Mouse (Mus musculus) inflammation-experienced regulatory T-cells, adult 6 months (primary cell): Measurements from ENCODE around the gene Tst. TPM values are rescaled to one million over a fixed set of nuclear protein-coding genes. Genes with fewer than 3 reads are reported as not detected.

ENCODE experiments used
- ATAC-seq: one replicate; pipeline ENCODE4 v1.8.0; 2017
- polyA plus RNA-seq, 3 experiments: library from polyadenylated mRNA; unstranded; fragments of 100-300 nt; shearing (Covaris generic); gene quantifications; one replicate each; pipeline ENCODE4 v1.2.1; 2017

The Tst gene
- polyA plus RNA-seq, 3 experiments from 2014 or later = 1.8 to 5.3 (median 2.1) TPM

DNA sequence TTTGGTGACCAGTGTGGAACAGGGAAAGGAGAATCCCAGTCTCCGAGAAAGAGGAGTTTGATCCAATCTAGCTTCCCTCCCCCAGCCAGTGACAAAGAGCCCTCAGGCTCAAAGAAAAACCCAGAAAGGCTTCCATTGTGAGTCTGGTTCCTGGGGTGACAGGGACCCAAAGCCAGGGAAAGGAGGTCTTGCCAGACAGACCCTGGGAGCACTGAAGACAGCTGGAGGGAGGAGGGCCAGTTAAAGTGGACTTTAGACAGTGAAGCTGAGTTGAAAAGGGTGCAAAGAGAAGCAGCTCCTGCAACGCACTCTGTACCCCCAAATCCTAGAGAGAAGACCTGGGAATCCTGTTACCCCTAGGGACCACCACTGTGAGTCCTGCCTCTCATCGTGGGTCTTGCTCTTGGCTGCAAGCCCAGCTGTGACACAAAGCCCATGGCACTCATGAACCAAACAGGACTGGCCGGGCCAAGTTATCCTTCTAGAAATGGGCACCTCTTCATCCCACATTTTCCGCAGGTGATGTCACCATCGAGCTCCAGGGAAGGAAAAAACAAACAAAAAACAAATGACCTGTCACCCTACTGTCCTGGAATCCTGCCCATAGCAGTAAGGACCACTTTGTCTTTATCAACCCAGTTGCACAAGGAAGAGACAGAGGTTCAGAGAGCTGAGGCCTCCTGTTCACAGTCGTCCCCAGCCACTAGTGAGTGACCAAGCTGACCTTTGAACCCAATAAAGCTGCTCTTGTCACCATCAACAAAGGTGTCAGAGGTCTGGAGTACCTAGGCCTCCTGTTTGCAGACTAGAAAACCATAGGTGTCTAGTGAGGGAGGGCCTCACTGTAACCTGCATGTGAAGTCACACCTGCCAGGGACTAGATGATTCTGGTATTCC lies 21.2 kb downstream of the Tst start:
- ATAC-seq = no peak

DNA sequence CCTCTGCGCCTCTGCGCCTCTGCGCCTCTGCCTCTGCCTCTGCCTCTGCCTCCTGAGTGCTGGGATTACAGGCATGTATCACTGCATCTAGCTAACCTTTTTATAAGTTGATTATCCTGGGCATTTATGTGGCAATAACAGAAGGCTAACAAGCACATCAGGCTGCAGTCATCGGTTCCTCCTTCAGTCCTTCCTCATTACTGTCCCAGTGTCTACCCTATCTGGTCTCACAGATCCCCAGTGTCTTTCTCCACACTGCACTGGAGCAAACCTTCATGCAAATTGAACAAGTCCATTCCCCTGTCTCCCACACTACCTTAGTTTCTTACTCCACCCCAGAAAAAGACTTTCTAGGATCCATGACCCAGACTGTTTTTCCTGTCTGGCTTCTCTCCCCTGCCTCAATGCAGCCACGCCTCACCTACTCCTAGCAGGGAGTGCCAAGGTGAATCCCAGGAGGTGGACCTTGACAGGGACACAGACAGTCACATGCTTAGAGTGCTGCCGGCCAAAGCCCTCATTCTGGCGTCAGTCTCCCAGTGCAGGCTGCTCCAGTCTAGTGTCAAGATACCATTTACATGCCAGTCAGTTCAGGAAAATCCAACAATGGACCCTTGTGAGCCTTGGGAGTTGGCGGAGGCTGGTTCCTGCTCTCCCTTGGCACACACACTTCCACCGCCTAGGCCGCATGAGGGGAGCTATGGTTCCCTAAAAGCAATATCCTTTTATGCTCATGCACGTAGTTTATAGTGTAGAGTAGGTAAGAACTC lies 22.1 kb downstream of the Tst start:
- no peak for ATAC-seq

DNA sequence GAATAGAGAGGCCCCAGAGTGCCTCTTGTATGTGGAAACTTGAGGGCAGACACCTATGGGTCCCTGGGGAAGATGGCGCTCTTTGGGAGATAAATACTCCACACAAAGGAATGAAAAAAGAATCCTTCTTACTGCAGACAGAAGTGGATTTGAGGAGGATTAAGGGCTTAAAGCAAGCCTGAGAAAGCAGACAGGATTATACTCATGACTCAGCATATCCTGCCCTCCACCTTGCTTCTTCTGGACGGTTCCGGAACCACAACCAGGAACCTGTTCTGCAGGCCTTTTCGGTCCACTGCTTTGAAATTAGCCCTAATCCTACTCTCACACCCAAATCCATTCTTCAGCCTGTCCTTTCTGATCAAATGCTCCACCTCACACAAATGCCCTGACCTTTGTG lies 23.6 kb downstream of the Tst start:
- no peak for ATAC-seq

DNA sequence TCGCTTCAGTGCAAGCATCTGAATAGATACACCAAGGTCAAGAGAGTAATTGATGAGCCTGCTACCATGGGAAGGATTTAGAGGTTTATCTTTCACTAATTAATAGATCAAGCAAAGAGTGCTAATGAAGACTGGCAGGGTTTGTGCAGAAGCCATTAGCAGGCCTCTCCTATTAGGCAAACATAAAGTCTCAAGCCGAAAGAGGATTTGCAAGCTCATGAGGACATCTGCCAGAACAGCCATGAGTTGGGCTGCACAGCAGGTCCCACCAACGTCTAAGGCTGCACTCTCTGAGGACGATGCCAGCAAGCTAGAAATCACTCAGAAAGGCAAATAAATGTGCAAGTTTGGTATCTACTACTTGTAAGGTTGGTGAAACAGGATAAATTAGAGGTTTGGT lies 25.0 kb downstream of the Tst start:
- ATAC-seq = no peak

DNA sequence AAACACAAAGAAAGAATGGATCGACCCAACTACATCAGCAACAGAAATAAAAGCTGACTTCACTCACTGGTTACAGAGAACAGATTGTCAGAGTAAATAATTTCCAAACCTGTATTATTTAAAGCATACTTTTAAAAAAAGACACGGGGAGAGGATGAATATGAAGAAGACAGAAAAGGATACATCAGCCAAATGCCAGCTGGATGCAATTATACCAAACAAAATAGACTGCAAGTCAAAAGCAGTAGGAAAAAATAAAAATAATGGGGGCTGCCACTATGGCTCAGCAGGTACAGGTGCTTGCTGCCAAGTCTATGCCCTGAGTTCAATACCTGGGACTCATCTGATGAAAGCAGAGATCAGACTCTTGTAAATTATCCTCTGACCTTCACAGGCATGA lies 25.5 kb downstream of the Tst start:
- no peak for ATAC-seq

DNA sequence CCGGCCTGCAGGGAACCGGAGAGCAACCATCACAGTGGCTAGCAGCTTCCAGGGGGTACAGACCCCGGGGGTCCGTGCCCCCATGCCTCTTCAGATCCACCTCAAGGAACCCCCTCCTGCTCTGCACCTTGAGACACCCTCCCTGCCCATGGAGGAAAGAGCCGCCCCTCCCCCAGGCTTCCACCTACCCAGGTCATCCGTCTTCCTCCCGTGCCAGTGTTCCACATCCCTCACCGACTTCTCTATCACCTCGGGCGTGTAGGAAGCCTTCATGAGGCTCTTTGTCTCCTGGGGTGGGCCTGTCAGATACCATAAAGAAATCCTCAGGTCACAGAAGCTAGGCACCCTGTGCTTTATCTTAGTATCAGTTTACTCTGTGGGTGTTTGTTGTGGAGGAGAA lies 27.2 kb downstream of the Tst start:
- ATAC-seq = no peak

DNA sequence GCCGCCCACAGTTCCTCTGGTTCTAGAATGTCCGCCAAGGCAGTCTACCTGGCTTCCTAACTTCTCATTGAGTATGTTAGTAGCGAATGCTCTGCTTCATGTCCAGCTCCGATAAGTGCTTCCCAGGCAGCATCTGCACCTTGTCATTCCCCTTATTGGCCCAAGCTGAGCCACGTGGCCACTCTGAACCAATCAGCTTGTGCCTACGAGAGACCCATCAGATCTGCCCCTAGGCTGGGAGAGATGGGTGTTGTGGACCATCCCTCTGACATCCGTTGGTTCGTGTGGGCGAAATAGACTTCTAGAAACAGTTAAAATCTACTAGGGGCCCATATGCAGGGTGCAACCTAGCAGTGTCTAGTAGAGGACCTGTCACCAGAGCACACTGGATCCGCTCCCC lies 27.8 kb downstream of the Tst start:
- ATAC-seq = no peak

DNA sequence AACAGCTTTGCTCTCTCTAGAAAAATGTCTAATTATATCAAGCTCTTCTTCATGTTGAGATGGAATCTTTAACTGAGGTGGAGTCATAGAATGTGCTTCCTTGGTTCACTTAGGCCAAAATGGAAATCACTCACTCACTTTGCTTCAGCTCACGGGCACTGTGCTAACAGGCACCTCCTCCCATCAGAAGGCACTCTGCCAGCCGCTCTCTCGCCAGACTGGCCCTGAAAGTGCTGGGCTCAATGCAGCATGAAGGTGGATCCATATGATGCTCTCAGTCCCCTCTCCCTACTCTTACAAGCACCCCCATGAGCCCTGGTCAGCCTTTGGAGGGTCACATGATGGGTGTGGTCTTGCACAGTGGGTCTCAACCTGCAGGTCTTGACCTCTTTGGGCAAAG lies 31.5 kb downstream of the Tst start:
- ATAC-seq = no peak

DNA sequence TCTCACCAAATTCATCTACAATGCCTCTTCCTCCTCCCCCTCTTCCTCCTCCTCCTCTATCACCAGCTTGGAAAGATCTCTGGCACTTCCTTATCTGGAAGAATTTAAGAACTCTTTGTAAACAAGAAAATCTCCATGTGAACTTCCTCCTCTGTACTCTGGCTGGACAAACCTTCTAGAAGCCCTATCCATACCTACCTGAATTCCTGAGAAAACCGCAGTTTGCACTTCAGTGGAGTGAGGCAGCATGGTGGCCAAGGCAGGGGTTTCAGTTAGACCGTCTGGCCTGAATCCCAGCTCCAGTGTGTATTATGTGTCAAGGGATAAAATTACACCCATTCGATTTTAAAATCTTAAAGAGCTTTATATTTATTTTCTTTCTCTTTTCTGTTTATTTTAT lies 32.9 kb downstream of the Tst start:
- ATAC-seq = no peak

DNA sequence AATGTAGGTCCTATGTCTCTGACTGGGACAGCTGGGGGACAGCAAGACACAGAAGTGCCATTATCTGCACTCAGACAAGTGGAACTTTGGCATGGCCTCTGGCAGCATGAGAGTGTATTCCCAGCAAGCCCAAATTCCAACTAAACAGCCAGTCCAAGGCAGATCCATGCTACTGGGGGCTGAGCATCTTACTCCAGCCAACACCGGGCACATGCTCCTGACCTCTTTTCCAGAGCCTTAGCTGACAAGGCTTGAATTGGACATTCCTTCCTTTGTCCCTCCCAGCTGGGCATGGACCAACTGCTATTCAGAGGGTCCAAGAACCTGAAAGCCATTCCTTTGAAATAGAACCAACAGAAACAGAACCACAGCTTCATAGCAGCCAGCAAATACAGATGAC lies 36.1 kb downstream of the Tst start:
- ATAC-seq = no peak

DNA sequence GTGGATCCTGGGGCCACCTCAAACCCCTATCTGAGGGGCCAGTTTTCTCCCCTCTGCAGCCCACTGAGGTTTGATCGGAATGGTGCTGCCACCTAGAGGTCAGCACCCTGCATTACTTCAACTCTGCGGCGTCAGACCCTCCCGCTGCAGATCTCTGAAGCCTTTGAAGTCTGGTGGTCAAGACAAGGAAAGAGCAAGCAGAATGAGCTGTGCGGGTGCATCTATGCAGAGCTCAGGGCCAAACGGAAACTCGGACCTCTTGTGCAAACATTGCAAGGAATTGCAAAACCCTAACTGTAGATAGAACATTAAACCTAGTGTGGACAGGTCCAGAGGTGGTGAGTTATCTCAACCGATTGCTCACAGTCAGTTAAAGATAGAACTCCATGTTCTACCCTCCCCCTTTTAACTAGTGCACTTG lies 36.8 kb downstream of the Tst start:
- no peak for ATAC-seq

DNA sequence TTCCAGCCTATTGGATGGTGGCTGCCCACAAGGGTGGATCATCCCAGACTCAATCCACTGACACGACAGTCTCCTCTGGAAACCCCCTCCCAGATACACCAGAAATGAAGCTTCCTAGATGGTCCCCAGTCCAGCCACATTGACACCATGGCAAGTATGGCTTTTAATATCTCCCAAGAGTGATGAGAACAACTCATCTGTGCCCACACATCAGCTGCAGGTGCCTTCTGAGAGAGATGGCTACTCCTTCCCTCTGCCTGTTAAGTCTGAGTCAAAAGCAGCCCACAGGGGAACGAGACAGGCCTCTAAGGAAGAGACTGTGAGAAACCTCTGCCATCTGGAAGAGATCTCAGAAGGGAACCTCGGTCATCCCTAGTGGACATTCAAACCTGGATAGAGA lies 37.9 kb downstream of the Tst start:
- no peak for ATAC-seq

DNA sequence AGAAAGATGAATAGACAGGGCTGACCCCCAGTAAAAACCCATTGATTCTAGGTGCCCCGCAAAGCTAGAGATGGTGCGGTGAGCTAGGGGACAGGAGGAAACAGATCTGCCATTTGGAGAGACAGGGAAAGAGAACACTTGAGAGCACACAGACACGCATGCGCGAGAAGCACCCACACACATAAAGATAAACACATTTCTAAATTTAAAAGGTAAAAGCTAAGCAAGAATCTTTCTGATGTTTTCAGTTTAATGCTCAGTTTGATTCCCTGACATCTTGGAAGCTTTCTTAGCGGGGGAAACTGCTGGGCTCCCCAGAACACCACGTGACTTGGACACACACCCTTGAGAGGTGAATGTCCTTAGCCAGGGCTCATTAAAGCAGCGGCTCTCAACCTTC lies 38.8 kb downstream of the Tst start:
- no peak for ATAC-seq

DNA sequence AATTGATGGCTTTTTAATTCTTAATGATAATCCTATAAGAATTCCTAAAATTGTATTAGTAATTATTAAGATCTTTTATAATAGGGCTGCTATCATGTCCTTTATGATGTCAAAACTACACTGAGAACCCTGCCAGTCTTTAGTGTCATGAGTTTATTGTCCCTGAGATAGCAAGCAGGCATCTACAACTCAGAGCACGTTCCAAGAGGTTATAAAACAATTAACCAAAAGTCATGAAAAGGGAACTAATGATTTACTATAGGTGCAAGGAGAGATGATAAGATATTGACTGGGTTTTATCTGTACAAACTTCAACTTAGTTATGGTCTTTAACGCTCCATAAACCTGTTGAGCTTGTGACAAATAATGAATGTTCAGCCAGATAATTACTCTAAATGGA lies 39.8 kb downstream of the Tst start:
- ATAC-seq = no peak

DNA sequence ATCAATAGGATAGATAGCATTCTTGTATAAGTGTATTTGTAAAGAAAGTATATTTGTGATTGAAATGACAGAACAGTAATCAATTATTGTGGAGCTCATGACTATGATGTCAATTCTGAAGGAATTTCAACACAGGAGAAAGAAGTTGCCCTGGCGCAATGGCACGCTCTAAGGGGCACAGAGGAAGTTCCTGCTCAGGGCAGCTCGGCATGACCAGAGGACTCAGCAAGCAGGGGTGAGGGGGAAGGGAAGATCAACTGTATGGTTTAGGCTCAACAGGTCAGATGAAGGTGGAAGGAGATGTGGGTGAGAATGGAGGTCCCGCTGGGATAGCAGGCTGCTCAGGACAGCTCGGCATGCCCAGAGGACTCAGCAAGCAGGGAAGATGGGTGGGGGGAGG lies 50.2 kb downstream of the Tst start:
- no peak for ATAC-seq

DNA sequence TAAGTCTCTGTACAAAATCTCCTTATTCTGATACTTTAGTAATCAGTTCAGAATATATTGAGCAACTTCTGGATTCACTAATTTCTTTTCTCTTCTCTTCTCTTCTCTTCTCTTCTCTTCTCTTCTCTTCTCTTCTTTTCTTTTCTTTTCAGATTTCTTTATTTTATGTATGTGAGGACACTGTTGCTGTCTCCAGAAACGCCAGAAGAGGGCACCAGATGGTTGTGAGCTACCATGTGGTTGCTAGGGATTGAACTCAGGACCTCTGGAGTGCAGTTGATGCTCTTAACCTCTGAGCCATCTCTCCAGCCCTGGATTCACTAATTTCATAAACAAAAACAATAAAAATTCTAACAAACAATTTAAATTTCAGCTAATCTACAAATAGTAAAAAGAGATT lies 50.7 kb downstream of the Tst start:
- no peak for ATAC-seq

DNA sequence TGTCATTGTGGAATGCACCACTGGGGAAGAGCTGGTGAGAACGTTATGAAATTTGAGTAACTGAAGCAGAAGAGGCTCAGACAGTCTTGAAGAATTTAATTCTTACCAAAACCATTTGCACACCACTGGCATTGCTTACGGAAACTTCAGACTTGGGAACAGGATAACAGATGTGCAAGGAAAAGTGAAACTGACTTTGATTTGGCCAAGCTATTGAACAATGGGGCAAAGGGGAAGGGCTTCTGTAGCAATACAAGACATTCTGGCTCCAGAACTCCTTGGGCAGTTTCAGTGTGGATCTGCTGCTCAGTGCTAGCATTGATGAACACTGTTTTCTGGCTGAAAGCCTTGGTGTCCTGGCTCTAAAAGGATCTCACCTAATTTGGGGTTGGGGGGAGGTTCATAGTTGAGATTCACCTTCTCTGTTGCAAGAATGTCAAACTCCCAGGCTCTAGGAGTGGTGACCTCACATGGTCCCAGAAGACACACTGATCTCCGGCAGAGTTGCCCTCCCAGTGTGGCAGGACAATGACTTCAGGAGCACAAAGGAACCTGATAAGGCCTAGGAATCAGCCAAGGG lies 54.0 kb downstream of the Tst start:
- no peak for ATAC-seq

Other genes starting within 250 kb of the Tst start
- 10 to 100 TPM; 60.2 to 65.9 (median 62.0) TPM for gene Ift27, start 231.8 kb downstream of the Tst start, polyA plus RNA-seq
- not detected for gene Pvalb, start 199.5 kb downstream of the Tst start, polyA plus RNA-seq
- 100 to 1,000 TPM; 145 to 184 (median 174) TPM for gene Ncf4, start 161.1 kb downstream of the Tst start, polyA plus RNA-seq
- gene Csf2rb2, start 100.2 kb downstream of the Tst start, polyA plus RNA-seq = under 1 TPM in 1 of 3 experiments, not detected in 2; 0.54 TPM
- under 1 TPM in 2 of 3 experiments, not detected in 1; 0.12 to 0.67 TPM for gene Csf2rb, start 80.2 kb downstream of the Tst start, polyA plus RNA-seq
- not detected for gene Tex33, start 10.0 kb downstream of the Tst start, polyA plus RNA-seq
- gene Mpst, start 509 bp upstream of the Tst start, polyA plus RNA-seq = 1 to 10 TPM in 2 of 3 experiments, under 1 TPM in 1; 0.63 to 3.3 (median 2.6) TPM
- 10 to 100 TPM in 1 of 3 experiments, 1 to 10 TPM in 2; 7.5 to 14.9 (median 8.8) TPM for gene Kctd17, start 22.7 kb upstream of the Tst start, polyA plus RNA-seq
- gene Tmprss6, start 62.7 kb upstream of the Tst start, polyA plus RNA-seq = not detected
- gene Il2rb, start 89.4 kb upstream of the Tst start, polyA plus RNA-seq = 100 to 1,000 TPM; 427 to 674 (median 450) TPM
- 10 to 100 TPM in 1 of 3 experiments, 1 to 10 TPM in 2; 7.7 to 24.3 (median 8.0) TPM for gene C1qtnf6, start 125.5 kb upstream of the Tst start, polyA plus RNA-seq
- gene Sstr3, start 138.8 kb upstream of the Tst start, polyA plus RNA-seq = under 1 TPM in 1 of 3 experiments, not detected in 2; 0.17 TPM
- gene Rac2, start 166.9 kb upstream of the Tst start, polyA plus RNA-seq = 1,000 to 10,000 TPM; 2,973 to 4,396 (median 4,109) TPM
- gene Cyth4, start 191.1 kb upstream of the Tst start, polyA plus RNA-seq = 100 to 1,000 TPM; 236 to 339 (median 298) TPM